Mouse (Mus musculus) cerebellum, adult 2 months (tissue): ENCODE data around the gene Wnk4. TPM values are rescaled to one million over a fixed set of nuclear protein-coding genes. Genes with fewer than 3 reads are reported as not detected.

Experiments
- DNase-seq, 2 experiments: peaks; one replicate each; pipeline ENCODE4 v3.0.0; 2021
- H3K27ac ChIP-seq: fragments of 200-500 bp; 2 replicates; pipeline ENCODE4 v1.5.1; 2012; ENCODE audit warnings: low read length, control low read depth, inconsistent platforms; ENCODE audit not compliant: insufficient read depth
- H3K27me3 ChIP-seq: fragments of 200-500 bp; 2 replicates; pipeline ENCODE4 v1.6.1; 2012; ENCODE audit warnings: inconsistent platforms, mild to moderate bottlenecking, low read length, moderate library complexity; ENCODE audit not compliant: control insufficient read depth, insufficient read depth
- H3K4me1 ChIP-seq: fragments of 200-500 bp; 2 replicates; pipeline ENCODE4 v1.6.1; 2011; ENCODE audit warnings: low read length; ENCODE audit not compliant: control insufficient read depth, insufficient read depth
- H3K4me3 ChIP-seq: fragments of 200-500 bp; replicated peaks from 2 replicates; pipeline ENCODE3; 2011; ENCODE audit warnings: mild to moderate bottlenecking, low read depth, low read length, control low read depth; ENCODE audit not compliant: insufficient read depth
- CTCF ChIP-seq: fragments of 200-500 bp; IDR thresholded peaks from 2 replicates; pipeline ENCODE4 v1.5.1; 2011; ENCODE audit warnings: low read depth, mild to moderate bottlenecking, control low read depth, low read length, moderate library complexity, borderline replicate concordance; ENCODE audit not compliant: insufficient read depth
- POLR2A ChIP-seq: fragments of 200-500 bp; IDR thresholded peaks from 2 replicates; pipeline ENCODE4 v1.6.1; 2011; ENCODE audit warnings: low read length, control low read depth, borderline replicate concordance; ENCODE audit not compliant: insufficient read depth
- WGBS: fragments of 180-500 bp; shearing (Covaris S2); methylation state at CpG from one replicate; pipeline ENCODE4 v1.1.7; 2018; 5-methylcytosine and 5-hydroxymethylcytosine counted together
- polyA plus RNA-seq: library from polyadenylated mRNA; depleted of rRNA; stranded (reverse); fragments of >200 nt; gene quantifications from 2 replicates; pipeline ENCODE4 v1.2.3, GENCODE M21; 2012

The Wnk4 gene
- polyA plus RNA-seq, 1 experiment = 2.6 TPM

DNA sequence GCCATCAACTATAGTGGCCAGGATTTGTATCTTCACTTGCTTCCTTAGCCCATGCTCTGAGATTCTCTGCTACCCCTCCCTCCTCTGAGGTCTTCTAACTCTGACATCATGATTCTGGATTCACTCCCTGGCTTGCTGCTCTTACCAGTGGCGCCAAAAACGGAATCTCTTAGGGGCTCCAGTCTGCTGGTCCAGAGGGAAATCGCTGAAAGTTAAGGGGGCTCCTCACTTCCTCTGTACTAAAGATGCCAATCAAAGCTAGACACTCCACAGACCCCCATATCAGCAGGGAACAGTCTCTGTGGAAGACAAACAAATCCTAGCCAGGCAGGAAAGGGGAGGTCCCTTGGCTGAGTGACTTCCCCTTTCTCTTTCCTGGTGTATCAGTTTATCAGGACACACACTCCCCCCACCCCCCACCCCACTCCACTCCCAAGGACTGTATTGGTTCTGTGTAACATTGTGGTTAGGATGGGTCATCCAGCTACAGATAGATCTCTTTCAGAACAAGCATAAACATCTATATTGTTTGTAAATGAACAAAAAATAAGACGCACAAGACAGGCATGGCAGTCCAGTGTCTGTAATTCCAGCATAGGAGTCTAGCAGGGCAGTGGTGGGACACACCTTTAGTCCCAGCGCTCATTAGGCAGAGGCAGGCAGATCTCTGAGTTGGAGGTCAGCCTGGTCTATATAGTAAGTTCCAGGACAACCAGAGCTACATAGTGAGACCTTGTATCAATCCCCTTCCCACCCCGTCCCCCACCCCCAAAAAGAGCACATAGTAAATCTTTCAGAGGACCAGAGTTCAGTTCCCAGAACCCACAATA is 28.1 kb upstream of the Wnk4 start:
- Histone ChIP-seq H3K27me3 (no peaks in the 10 kb centered on the region), H3K4me3 (no peak overlapping the region), H3K4me1 (0 out of 2 replicates have a peak, but pooled peaks cover 2% of the 10 kb centered on the region), H3K27ac (peak overlapping the region; percentile 80; the same call in 1 of the 2 replicates)
- DNase-seq = no peak
- WGBS = 51% methylated on average over 6 of the region's 6 CpGs
- TF ChIP-seq POLR2A = no peak
- TF ChIP-seq CTCF = no peak

DNA sequence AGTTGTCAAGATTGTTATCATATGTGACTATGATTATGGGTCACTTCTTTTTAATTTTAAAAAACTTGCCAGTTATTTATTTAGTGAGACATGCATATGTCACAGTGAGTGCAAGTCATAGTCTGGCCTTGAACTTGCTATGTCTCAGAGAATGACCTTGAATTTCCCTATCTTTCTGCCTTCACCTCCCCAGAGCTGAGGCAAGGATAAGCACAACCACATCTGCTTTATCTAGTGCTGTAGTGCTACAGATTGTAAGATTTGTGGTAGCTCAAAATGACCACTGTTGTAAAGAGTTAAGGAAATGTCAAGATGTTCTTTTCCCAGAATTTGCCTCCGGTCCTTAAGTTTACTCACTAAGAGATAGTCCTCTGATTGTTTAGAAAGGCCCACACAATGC is 27.1 kb upstream of the Wnk4 start:
- Histone ChIP-seq H3K4me1 (0 out of 2 replicates have a peak, but pooled peaks cover 2% of the 10 kb centered on the region), H3K4me3 (no peak overlapping the region), H3K27ac (no peak overlapping the region), H3K27me3 (no peaks in the 10 kb centered on the region)
- TF ChIP-seq CTCF (no peak), POLR2A (no peak)
- WGBS = 86% methylated on average over 1 of the region's 1 CpGs
- no peak for DNase-seq

DNA sequence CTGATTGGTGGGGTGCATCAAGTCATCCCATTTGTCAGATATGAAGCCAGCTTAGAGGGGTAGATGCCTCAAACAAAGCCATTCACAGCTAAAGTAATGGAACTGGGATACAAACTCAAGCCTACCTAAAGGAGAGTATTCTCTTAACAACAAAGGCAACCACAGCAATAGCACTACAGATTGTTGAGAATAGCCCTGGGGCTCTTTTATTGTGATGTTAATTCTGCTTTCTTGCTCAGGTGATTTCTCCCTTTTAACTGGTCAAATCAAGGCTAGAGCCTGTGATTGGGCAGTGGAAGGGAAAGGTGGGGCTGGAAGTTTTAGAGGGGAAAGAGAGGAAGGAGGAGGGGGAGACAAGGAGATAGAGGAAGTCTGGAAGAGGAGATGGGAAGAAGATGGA is 26.2 kb upstream of the Wnk4 start:
- no peak for DNase-seq
- H3K27ac ChIP-seq = no peak overlapping the region
- no peaks in the 10 kb centered on the region for H3K27me3 ChIP-seq
- H3K4me3 ChIP-seq = no peak overlapping the region
- TF ChIP-seq POLR2A = no peak
- 0 out of 2 replicates have a peak, but pooled peaks cover 2% of the 10 kb centered on the region for H3K4me1 ChIP-seq

GRCm38 (mm10) chr11:101235429-101235828 is 24.9 kb upstream of the Wnk4 start:
- TF ChIP-seq POLR2A = no peak
- TF ChIP-seq CTCF = no peak
- H3K27me3 ChIP-seq = no peaks in the 10 kb centered on the region
- no peak overlapping the region for H3K4me3 ChIP-seq
- 0 out of 2 replicates have a peak, but pooled peaks cover 2% of the 10 kb centered on the region for H3K4me1 ChIP-seq
- DNase-seq = no peak
- no peak overlapping the region for H3K27ac ChIP-seq

DNA sequence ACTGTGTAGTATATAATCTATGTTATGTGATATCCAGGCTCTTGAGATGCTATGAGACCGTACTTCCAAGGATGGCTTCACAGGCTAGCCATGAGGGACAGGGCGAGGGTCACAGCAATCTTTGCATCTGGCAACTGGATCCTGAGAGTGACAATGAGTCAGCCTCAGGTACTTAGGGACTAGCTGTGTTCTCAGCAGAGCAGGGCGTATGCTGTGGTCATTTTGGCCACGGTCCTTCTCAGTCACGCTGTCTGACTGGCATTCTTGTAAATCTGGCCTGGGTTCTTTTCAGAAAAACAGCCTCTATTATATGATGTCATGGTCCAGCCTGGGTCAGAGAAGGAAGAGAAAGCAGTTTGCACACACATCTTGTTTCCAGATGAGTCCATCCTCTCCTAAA is 23.6 kb upstream of the Wnk4 start:
- H3K4me3 ChIP-seq = no peak overlapping the region
- H3K27ac ChIP-seq = no peak overlapping the region
- no peaks in the 10 kb centered on the region for H3K27me3 ChIP-seq
- 89% methylated on average over 5 of the region's 5 CpGs for WGBS
- no peaks in the 10 kb centered on the region for H3K4me1 ChIP-seq
- no peak for DNase-seq
- no peak for TF ChIP-seq POLR2A
- no peak for TF ChIP-seq CTCF

DNA sequence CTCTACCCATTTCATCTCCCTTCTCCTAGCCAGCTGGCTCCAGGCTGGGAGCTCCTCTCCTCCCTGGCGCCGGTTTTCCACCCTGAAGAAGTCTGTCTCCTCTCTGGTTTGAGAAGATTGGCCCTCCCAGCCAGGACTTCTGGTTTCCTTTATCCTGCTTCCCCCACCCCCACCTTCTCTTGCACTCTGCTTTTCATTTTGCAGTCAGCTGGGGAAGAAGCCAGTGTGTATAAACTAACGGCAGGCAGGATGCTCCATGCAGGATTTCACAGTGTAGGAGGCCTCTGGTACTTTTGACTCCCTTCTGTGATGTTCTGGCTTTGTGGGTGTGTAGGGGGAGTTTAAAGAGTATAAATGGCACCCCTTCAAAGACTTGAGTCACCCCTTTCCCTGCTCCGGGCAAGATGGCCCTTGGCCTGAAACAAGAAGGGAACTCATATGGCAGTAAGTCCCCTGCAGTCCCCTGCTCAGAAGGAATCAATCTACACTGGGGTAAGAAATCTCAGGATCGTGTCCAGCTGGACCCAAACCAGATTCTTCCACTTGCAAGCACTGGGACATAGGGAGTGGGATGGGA is 22.2 kb upstream of the Wnk4 start:
- Histone ChIP-seq H3K4me1 (no peaks in the 10 kb centered on the region), H3K27ac (no peak overlapping the region), H3K27me3 (no peaks in the 10 kb centered on the region), H3K4me3 (no peak overlapping the region)
- DNase-seq = no peak
- TF ChIP-seq POLR2A = no peak
- no peak for TF ChIP-seq CTCF
- 8% methylated on average over 5 of the region's 5 CpGs for WGBS

DNA sequence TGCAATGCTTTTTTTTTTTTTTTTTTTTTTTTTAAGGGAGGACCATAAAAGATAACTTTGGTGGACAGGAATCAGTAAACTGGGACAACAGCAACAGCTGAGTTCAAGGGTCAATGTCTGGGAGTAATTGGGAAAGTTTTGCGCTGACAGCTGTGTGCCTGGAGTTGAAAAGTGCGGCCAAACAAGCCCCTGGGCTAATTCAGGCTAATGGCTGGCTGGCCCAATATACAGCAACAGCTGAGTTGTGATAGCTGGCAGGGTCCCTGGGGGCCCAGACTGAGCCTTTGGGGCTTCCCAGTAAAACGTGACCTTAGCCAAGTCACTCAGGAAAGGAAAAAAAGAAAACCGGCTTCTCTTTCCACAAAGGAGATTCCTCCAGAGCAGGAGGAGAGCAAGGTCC is 15.3 kb upstream of the Wnk4 start:
- no peak for DNase-seq
- Histone ChIP-seq H3K4me3 (no peak overlapping the region), H3K27ac (no peak overlapping the region), H3K4me1 (no peaks in the 10 kb centered on the region), H3K27me3 (no peaks in the 10 kb centered on the region; the same call in 1 of the 2 replicates)
- 53% methylated on average over 4 of the region's 4 CpGs for WGBS
- TF ChIP-seq CTCF = no peak
- TF ChIP-seq POLR2A = no peak
